Comparison of ENCODE assay signal across 7 mouse cellular contexts in genomic region chr17:24752415-24753394, GRCm38 (mm10). TPM values are rescaled to one million over a fixed set of nuclear protein-coding genes. Genes with fewer than 3 reads are reported as not detected.
DNase-seq lines count a peak whose midpoint lies in the region; ATAC-seq and TF ChIP-seq lines count a peak whose summit lies in the region.

TSS of gene Hs3st6 (plus strand) at chr17:24752988.

- peaks cover 21% of the 10 kb centered on the region; the same call in 1 of the 2 replicates for H3K27me3 ChIP-seq in thymus, adult 2 months (ENCODE audit: control insufficient read depth, insufficient read depth, low read length)
- H3K27me3 ChIP-seq in embryonic facial prominence, embryonic 10.5 days (replicated peaks; ENCODE audit: low read depth, poor library complexity, severe bottlenecking) = peaks cover 94% of the 10 kb centered on the region
- H3K27me3 ChIP-seq in kidney, embryonic 15.5 days = peaks cover 64% of the 10 kb centered on the region
- peaks cover 82% of the 10 kb centered on the region for H3K27me3 ChIP-seq in midbrain, embryonic 12.5 days

- TF ChIP-seq CTCF in thymus, adult 2 months (IDR thresholded peaks at IDR 0.05; ENCODE audit: borderline replicate concordance, control insufficient read depth, extremely low read depth, insufficient read depth, low read length, poor library complexity) = no peak

- peak within 1 kb of the TSS; percentile 36 for H3K4me3 ChIP-seq in thymus, adult 2 months (ENCODE audit: control insufficient read depth, insufficient read depth, low read length)
- H3K4me3 ChIP-seq in embryonic facial prominence, embryonic 10.5 days = peak within 1 kb of the TSS; percentile 68
- H3K4me3 ChIP-seq in kidney, embryonic 15.5 days (replicated peaks) = peak within 1 kb of the TSS; percentile 65
- peak within 1 kb of the TSS; percentile 55 for H3K4me3 ChIP-seq in midbrain, embryonic 12.5 days

- no peaks in the 10 kb centered on the region for H3K36me3 ChIP-seq in thymus, adult 2 months (ENCODE audit: control insufficient read depth, insufficient read depth, low read length)
- H3K36me3 ChIP-seq in embryonic facial prominence, embryonic 10.5 days (replicated peaks) = no peaks in the 10 kb centered on the region
- no peaks in the 10 kb centered on the region for H3K36me3 ChIP-seq in kidney, embryonic 15.5 days
- no peaks in the 10 kb centered on the region for H3K36me3 ChIP-seq in midbrain, embryonic 12.5 days

- TF ChIP-seq POLR2A in thymus, adult 2 months (IDR thresholded peaks at IDR 0.05; ENCODE audit: control insufficient read depth, extremely low read depth, insufficient read depth, low read length, poor library complexity) = no peak

- H3K4me1 ChIP-seq in thymus, adult 2 months (replicated peaks; ENCODE audit: control insufficient read depth, insufficient read depth, low read length) = peaks cover 11% of the 10 kb centered on the region
- peaks cover 26% of the 10 kb centered on the region for H3K4me1 ChIP-seq in embryonic facial prominence, embryonic 10.5 days
- H3K4me1 ChIP-seq in kidney, embryonic 15.5 days = peaks cover 36% of the 10 kb centered on the region
- peaks cover 14% of the 10 kb centered on the region for H3K4me1 ChIP-seq in midbrain, embryonic 12.5 days

- peak within 1 kb of the TSS; percentile 99 for H3K4me2 ChIP-seq in kidney, embryonic 15.5 days
- H3K4me2 ChIP-seq in midbrain, embryonic 12.5 days (replicated peaks) = peak within 1 kb of the TSS; percentile 96

- 2% methylated on average over 79 of the region's 82 CpGs for WGBS in thymus, adult 2 months
- WGBS in embryonic facial prominence, embryonic 10.5 days = 1% methylated on average over 81 of the region's 82 CpGs
- WGBS in kidney, embryonic 15.5 days = under 1% methylated on average over 77 of the region's 82 CpGs
- 1% methylated on average over 58 of the region's 82 CpGs for WGBS in midbrain, embryonic 12.5 days

- H3K9me3 ChIP-seq in embryonic facial prominence, embryonic 10.5 days = no peaks in the 10 kb centered on the region
- H3K9me3 ChIP-seq in kidney, embryonic 15.5 days (replicated peaks) = no peaks in the 10 kb centered on the region
- no peaks in the 10 kb centered on the region for H3K9me3 ChIP-seq in midbrain, embryonic 12.5 days

- DNase-seq in thymus, adult 2 months = peak; percentile 17
- DNase-seq in thymus, adult 18-20 months = no peak
- peak; percentile 84 for DNase-seq in embryonic facial prominence, embryonic 10.5 days (ENCODE audit: low spot score)
- no peak for DNase-seq in cerebellum, adult 9-10 months
- no peak for DNase-seq in cerebellum, adult 8-10 months

- ATAC-seq in kidney, embryonic 15.5 days (replicated peaks; ENCODE audit: low FRiP score) = peak; percentile 89
- peak; percentile 75 for ATAC-seq in midbrain, embryonic 12.5 days (ENCODE audit: low FRiP score, low read depth)

- peak within 1 kb of the TSS; percentile 52 for H3K9ac ChIP-seq in kidney, embryonic 15.5 days
- H3K9ac ChIP-seq in midbrain, embryonic 12.5 days (replicated peaks) = peak within 1 kb of the TSS; percentile 47

- no peak within 1 kb of the TSS for H3K27ac ChIP-seq in thymus, adult 2 months (ENCODE audit: control insufficient read depth, insufficient read depth, low read length)
- 0 out of 2 replicates have a peak within 1 kb of the TSS, but pooled peaks have one; percentile 49 for H3K27ac ChIP-seq in embryonic facial prominence, embryonic 10.5 days (replicated peaks)
- peak within 1 kb of the TSS; percentile 51; the same call in 1 of the 2 replicates for H3K27ac ChIP-seq in kidney, embryonic 15.5 days
- H3K27ac ChIP-seq in midbrain, embryonic 12.5 days (replicated peaks) = no peak within 1 kb of the TSS

RNA-seq across cellular contexts. Expression of gene Hs3st6, which starts in this region (rescaled TPM):
- polyA plus RNA-seq in thymus, adult 2 months (2012; rRNA removed) = 15.5 and 15.6 TPM in 2 replicates
- polyA plus RNA-seq in embryonic facial prominence, embryonic 10.5 days (2016; fragmentation: Nextera tagmentation; extraction: Ambion mirVana) = 1.3 and 2.3 TPM in 2 replicates
- 26.0 and 28.4 TPM in 2 replicates for polyA plus RNA-seq in kidney, embryonic 15.5 days (2015; fragmentation: Nextera tagmentation; extraction: Ambion mirVana)
- 0.41 and 0.63 TPM in 2 replicates for polyA plus RNA-seq in midbrain, embryonic 12.5 days (2016; fragmentation: Nextera tagmentation; extraction: Ambion mirVana)

Comparison
In these comparisons a context has a peak if more than half of its experiments do, and no peak if none do; other contexts are left out.
1. DNase-seq: peak in thymus, adult 2 months (single experiment) and embryonic facial prominence, embryonic 10.5 days (single experiment); none in thymus, adult 18-20 months (0 of 2), cerebellum, adult 9-10 months (single experiment) and cerebellum, adult 8-10 months (single experiment).
2. Peak in ATAC-seq, H3K4me3 ChIP-seq, H3K9ac ChIP-seq and H3K4me2 ChIP-seq in midbrain, embryonic 12.5 days; RNA of the gene not detected or under 1 TPM.
3. H3K27ac ChIP-seq: peak in embryonic facial prominence, embryonic 10.5 days (single experiment) and kidney, embryonic 15.5 days (single experiment); none in thymus, adult 2 months (single experiment) and midbrain, embryonic 12.5 days (single experiment).
4. Peak in every context shown above with its lines, with median percentiles within 50 percentile points of each other: H3K4me3 ChIP-seq.